Mouse (Mus musculus) heart, postnatal 10 days (tissue): ENCODE data around the gene Marc2. TPM values are rescaled to one million over a fixed set of nuclear protein-coding genes. Genes with fewer than 3 reads are reported as not detected.

Experiments used
- DNase-seq, 2 experiments: peaks; one replicate each; pipeline ENCODE4 v3.0.0; 2021
- intact Hi-C: fragments of 180-260 bp; cut with DNase I; formaldehyde crosslinking; loops from one replicate; pipeline ENCODE4 v1.15.1; 2025
- total RNA-seq, 2 experiments: library from RNA; stranded (reverse); gene quantifications; 2 replicates each; pipeline ENCODE4 v1.2.3; 2021

Marc2 gene
- total RNA-seq, 2 experiments from 2014 or later = 151 to 155 TPM

DNA sequence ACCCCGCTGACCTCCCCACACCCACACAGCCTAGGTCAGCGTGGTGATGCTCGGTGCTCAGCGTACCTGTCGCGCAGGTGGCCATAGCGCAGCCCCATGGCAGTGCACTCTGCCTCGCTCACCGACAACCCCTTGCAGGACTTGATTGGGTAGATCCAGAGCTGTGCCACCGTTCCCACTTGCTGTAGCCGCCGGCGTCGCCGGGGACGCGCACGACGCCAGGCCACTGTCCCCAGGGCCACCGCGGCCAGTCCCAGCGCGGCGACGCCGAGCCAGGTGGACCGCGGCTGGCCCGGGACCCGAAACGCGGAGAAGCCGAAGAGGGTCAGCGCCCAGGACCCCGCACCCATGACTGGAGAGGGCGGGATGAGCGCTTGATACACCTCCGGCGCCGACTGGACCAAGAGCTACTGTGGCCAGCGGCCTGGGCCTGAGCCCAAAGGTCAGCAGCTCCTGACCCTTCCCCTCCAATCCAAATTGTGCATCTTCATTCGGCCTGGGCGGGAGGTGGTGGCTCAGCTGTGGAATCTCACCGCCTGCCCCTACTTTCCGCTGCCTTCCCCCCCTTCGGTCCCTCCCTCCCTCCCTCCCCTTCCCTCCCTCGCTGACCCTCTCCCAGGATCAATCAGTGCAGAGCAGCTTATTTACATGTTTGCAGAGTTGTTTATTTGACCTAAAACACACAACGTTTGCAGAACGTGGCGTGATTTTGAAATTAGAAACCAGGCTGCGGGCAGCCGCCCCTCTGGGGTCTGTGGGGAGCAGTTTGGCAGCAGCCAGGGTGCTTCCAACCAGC is 35.3 kb downstream of the Marc2 start, which contains the start of gene Marc1:
Gene Marc1, minus strand, starts transcription at position 534 of the 796 bp plus-strand sequence.
- DNase-seq = no peak
- intact Hi-C loops = no loop called here

DNA sequence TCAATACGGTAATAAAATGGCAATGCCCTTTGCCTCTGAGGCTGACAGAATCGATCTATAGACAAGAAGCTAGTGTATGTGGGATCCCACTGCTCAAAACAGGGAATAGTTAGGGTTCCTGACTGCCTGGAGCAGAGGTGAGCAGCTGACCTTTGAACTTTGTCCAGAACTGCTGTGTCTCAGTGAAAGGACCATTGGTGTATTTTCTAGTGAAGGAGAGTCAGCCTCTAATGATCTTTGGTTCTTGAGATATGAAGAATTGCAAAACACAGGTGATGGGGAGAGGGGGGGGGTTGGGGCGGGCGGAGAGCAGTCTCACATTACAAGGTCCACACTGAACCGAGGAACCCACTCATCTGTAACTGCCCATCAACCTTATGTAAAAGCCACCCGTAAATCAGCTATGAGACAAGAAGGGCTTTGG is 36.7 kb downstream of the Marc2 start:
- DNase-seq = no peak
- intact Hi-C loops = no loop called here

DNA sequence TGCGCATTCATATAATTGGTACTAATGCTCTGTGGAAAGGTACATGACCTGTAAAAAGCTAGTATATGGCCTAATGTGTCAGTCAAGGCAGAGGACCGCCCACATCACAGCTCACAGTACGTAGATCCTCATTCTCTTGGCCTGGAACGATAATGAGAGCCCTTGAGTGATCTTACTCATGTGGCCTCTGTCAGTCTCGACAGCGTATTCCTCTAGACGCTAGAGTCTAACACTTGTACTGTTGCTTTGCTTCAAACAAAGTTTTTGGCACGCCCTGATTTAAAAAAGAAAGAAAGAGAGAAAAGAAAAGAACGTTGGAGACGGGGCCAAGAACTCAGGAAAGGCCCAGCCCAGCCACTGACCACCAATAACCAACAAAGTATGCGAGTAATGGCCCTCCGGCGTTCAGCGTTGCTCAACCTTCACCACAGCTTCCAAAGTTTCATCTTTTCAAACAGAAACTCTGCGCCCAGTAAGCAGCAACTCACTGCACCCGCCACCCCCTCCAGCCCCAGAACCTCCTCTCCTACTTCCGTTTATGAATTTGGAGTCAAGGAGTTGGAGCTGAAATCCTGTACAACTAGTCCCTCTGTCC is 37.7 kb downstream of the Marc2 start:
- intact Hi-C loops = no loop called here
- DNase-seq = no peak

DNA sequence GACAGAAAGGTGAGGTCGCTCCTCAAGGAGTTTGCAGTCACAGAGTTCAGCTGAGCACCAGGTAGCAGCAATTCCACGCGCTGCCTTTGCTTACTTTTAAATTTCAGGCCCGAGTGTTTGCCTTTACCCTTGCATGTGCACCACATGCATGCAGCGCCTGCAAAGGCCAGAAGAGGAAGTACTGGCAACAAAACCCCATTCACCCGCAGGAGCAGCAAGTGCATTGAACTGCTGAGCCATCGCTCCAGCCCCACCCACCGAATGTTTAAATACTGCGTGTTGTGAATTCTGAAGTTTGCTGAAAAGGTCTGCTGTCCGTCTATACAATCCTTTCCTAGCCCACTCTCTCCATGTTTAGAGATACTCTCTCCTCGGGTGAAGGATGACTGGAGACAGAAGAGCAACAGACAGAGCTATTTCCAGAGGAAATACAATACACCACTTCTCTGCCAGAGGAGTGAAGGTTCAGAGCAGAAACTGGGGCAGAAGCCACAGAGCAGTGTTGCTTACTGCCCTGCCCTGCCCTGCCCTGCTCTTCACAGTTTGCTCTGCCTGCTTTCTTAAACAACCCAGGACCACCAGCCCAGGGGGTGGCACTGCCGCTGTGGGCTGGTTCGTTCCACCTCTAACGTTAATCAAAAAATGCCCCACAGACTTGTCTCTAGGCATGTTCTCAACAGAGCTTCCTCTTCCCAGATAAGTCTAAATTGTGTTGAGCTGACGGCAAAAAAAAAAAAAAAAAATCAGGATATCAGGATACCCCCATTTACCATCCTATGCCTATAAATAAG is 38.4 kb downstream of the Marc2 start:
- intact Hi-C loops = no loop called here
- DNase-seq = no peak

DNA sequence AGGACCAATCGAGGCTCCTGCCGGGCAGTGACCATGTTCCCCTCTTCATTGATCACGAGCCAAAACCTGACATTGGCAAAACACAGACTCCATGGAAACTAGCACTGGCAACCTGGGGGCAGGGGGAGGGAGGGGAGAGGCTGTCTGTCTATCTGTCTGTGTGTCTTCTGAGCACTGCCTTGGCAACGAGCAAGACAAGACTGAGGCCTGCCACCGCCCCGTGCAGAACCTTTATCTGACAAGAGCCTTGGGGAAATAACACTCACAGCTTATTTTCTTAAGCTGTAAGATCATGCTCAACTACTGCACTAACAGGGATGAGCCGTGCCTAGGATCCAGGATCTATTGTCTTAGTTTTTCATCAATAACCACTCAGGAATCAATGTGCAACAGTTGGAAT is 39.1 kb downstream of the Marc2 start:
- DNase-seq = no peak
- intact Hi-C loops = no loop called here

DNA sequence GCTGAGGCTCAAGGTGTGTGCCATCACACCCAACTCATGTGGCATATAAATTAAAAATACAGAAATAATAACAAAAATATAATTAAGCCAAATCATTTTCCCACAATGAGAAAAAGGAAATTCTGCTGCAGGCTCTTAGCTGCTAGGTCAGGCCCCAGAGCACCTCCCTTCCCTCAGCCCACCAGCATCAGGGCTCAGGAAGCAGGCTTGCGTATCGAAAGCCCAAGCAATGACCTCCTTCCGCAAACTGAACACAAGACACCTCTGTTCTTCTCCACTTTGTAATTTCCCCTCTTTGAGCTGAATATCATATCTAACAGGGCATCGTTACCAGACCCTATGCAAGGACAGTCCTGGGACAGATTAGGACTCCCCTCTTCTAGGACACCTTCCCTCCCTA is 40.5 kb downstream of the Marc2 start:
- intact Hi-C loops = no loop called here
- no peak for DNase-seq

DNA sequence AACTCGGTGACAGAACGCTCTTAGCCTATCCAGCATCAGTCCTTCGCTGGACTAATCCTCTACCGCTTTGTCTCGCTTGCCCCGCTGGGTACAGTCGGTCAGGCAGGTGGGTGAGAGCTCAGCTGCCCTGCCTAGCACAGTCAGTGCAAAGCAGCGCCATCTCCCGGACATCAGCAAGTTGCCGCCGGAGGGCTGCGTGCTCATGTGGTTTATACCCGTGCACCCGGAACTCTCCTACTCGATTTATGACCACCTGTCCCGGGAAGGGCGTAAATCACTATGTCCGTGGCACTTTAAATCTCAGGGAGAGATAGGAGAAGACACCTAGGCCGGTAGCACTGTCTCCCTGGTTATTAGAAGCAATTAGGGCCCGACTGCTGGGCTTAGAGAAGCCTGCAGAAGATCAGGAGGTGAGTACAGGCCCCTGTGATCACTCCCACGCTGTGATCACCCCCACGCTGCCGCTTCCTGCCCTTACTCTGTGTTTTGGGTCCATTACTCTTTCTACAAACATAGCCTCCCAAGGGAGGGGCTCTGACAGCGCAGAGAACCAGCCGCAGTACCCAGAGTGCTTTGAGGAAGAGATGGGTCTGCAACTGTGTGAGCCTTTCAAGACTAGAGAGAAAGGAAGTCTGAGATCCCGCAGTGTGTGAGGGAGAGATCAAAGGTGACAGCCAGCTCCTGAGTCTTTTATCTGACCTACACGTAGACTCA is 52.9 kb downstream of the Marc2 start:
- intact Hi-C loops = loop anchor here (5.0 kb wide), 1 partner anchor 526 kb away; no protein-coding TSS in a partner anchor

DNA sequence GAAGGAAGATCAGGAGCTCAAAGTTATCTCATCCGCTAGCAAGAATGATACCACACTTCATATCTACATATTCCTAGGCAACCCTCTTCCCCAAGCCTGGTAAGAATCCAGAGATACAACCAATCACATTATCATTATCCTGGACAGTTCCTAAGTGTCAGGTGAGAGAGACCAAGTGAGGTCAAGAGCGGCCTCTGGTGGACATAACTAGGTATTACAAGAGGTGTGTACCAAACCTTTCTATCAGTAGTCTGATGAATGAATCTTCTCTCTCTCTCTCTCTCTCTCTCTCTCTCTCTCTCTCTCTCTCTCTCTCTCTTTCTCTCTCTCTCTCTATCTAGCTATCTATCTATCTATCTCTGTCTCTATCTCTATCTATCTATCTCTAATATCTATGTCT is 55.1 kb downstream of the Marc2 start:
- intact Hi-C loops = loop anchor here (5.0 kb wide), 1 partner anchor 524 kb away; no protein-coding TSS in a partner anchor
- DNase-seq = peak; percentile 41 to 67

More for the DNA sequence above, 52.9 kb downstream of the Marc2 start:
- peak; percentile 57 to 62 for DNase-seq

DNA sequence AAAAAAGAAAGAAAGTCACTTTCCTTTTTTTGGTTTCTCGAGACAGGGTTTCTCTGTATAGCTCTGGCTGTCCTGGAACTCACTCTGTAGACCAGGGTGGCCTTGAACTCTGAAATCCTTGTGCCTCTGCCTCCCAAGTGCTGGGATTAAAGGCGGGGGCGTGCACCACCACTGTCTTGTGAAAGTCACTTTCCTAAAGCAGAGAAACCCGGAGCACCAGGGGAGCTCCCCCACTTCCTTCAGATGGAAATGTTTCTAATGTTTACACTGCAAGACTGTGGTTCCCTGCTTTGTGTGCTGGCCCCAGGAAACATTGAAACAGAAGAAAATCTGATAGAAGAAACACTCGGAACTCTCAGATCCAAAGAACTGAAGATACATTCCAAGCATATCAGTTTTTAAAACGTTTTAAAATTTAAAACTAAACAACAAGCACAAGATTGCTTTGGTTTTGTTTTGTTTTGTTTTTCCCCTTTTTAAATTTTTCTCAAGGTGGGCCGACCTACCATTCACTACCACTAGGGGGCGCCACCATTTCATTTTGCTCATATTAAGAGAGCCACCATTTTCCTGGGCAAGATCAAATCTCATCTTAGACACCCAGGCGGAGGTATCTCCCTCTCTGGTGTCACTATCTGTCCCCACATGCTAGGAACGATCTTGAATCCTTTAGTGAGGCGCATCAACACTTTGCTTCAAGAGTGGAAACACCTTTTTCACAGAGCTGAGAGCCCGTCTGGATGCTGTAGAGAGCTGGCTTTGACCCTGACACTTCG is 59.7 kb downstream of the Marc2 start:
- DNase-seq = no peak
- intact Hi-C loops = no loop called here

DNA sequence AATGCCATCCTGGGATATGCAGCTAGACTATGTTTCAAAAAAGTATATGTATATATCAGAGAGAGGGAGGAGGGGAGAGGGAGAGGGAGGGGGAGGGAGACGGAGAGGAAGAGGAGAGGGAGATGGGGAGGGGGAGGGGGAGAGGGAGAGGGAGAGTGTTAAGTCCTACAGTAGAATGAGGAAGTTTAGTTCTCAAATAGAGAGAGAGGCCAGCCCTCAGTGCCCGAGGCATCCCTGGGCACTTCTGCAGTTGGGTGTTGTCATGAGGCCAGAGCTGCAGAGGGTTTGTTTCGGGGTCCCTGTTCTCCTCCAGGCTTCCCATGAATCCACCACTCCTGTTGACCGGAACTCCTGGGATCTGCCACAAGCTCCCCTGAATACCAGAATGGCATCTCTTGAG is 62.6 kb downstream of the Marc2 start:
- intact Hi-C loops = no loop called here
- no peak for DNase-seq

DNA sequence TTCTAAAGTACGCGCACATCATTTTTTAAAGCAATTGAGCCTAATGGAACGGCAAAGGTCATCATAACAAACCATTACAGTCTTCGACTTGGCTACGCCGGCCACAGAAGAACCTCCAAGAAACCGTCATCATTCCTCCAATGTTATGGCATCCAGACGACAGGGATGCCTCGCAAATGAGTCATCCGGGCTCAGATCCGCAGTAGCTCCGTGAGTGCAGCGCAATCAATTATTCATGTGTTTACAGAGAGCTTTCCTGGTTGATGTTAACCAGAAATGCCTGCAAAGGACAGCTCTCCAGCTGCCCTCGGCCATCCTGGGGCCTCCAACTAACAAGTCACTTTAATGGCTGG is 64.1 kb downstream of the Marc2 start:
- peak; percentile 50 to 61 for DNase-seq
- intact Hi-C loops = no loop called here

DNA sequence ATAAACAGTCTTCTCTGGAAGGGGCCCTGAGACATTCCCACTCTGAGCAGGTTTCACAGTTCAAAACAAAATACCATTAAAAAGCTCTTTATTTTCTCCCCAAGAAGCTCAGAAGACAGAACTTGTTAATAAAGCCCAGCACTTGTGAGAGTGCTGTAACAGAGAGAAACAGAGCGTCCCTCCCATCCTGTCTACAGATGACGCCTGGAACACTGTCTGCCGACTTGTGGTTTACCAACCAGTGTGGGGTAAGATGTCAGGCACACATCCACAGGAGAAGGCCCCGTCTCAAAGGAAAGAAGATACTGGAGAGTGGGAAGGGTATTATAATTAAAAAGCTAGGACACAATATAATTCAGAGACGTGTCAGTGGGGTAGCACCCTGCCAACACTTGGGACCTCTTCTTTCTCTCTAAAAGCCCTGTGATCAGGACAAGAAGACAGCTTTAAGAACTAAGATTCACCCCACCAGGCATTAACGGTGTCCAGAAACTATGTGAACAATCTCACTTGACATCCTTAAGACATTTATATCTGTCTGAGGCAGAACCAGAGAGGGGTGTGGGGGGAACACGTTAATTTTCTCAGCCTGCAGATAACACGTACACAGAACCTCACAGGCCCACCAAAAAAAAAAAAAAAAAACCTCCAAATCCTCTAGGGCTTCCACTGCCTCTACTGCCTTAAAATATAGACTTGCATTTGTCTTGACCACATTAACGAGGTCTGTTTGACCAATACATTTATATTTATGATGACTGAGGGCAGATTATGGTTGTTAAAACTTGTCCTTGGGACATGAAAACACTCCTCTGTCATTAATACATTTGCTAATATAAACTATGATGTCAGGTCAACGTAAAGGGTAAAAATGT is 64.7 kb downstream of the Marc2 start:
- DNase-seq = no peak
- intact Hi-C loops = no loop called here

DNA sequence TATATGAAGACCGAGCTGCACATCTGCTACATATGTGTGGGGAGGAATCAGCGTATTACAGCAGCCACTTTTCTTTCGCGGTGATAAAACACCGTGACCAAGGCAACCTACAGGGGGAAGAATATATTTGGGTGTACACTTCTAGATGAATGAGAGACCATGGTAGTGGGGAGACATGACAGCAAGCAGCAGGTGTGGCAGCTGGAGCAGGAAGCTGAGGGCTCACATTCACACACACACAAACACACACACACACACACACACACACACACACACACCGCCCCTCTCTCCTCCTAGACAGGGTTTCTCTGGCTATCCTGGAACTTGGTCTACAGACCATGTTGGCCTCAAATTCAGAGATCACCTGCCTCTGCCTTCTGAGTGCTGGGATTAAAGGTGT is 68.1 kb downstream of the Marc2 start:
- intact Hi-C loops = loop anchor here (10.0 kb wide), 1 partner anchor 513 kb away; no protein-coding TSS in a partner anchor
- no peak for DNase-seq

DNA sequence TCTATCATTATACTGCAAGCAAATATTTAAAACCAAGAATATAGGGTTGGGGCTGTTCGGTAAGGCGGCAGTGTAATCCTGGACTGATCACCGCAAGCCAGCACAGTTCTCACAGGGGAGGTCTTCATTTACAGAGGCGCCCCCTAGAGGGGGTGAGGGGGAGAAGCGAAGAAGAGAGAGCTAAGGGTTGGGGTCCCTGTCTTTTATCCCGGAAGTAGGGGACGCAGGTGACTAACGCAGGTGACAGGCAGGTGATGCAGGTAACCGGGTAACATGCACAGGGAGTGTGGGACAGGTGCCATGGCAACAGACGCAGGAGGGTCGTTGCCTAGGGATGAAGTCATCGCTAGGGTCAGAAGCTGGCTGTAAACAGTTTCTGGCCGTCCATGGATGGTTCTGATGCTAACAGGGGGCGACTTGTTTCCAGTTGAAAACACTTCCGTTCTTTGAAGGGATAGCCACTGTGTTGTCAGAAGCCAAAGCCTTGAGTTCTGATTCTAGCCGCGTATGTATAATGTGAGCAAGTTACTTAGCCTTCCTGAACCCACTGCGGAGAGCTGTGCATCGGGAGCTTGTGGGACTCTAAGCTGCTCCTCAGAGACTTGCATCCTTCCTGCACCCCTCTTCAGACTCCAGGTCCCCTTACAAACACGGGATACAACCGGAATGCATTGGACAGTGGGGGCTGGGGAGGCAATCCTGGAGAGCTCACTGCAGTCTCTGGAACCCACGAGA is 69.0 kb downstream of the Marc2 start:
- intact Hi-C loops = loop anchor here (10.0 kb wide), 1 partner anchor 512 kb away; no protein-coding TSS in a partner anchor
- DNase-seq = no peak

DNA sequence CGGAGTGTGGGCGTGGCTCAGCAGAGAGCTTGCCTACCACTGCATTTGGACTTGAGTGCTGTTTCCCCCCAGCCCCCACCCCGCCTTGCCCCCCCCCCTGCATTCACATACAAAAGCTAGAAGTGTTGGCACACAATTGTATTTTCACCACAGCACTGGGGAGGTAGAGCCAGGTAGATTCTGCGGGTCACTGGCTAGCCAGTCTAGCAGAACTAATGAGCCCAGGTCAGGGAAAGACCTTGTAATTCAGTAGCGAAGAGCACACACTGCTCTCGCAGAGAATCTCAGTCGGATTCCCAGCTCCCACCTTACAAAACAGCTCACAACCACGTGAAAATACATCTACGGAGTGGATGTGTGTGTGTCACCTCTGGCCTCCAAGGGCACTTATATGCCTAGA is 71.0 kb downstream of the Marc2 start:
- DNase-seq = no peak
- intact Hi-C loops = loop anchor here (10.0 kb wide), 1 partner anchor 510 kb away; no protein-coding TSS in a partner anchor

DNA sequence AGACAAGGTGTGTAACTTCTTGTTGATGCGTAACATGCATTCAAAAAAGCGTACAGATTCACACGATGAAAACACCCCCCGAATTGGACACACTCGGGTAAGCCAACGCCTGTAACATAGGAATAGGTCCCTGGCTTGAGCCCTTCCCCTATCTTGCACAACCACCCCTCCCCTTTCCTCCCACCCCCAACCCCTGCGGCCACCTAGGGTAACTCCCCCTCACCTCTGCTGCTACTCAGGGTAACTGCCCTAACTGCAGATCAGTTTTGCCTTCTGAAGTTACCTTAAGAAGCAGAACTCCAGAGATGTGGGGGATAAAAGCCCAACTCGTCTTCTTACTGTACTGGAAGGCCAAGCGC is 74.4 kb downstream of the Marc2 start:
- DNase-seq = no peak
- intact Hi-C loops = loop anchor here (2.0 to 10.0 kb wide), 3 partner anchors 23 to 507 kb away; no protein-coding TSS in a partner anchor

DNA sequence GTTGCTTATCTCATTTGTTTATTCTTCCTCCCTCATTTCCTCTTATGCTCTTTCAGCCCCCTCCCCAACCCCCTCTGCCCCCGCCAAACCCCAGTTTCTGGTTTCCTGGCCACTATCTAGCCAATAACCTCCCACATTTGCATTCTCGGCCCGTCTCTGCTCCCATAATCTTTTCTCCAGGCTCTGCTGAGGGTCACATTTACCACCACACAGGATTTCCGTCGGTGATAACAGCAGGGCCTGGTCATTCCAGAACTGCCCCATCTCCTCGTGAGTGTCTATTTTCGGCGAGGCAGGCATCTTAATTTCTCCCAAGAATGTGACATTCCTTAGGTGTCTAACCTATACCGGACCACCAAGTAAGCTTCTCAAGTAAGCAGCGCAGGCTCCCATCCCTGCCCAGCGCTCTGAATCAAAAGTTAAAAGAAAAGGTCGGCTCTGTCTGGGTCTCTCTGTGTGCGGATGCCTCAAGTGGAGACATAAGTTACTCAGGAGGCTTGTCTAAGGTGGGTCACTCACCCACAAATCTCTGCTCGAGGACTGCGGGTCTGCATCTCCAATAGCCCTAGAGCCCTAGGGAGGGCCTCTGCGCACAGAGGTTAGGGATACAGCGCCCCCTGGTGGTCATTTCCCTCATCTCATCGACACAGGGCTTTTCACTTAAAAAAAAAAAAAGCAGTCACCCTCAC is 74.9 kb downstream of the Marc2 start:
- intact Hi-C loops = loop anchor here (2.0 to 10.0 kb wide), 3 partner anchors 23 to 507 kb away; no protein-coding TSS in a partner anchor
- DNase-seq = peak; percentile 86 to 92

DNA sequence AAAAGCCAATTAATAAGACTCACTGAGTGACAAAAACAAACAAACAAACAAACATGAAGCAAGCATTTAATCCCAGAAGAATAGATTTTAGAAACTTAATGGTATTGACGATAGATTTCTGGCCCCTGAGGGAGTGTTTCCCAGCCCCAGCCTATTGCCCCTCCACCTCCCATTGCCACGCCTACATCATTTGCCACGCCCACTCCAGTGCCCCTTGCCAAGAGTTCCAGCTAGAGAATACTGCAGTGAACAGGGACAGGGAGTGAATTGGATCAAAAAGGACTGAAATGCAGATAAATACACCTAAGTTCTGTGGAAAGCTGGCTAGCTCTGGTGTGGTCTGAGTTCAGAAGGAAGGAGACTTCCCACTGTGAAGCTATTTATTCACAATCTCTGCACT is 82.4 kb downstream of the Marc2 start:
- intact Hi-C loops = no loop called here
- no peak for DNase-seq
